Mouse (Mus musculus) adrenal gland, adult 8-10 months (tissue): ENCODE results near the gene Avil. TPM values are rescaled to one million over a fixed set of nuclear protein-coding genes. Genes with fewer than 3 reads are reported as not detected.

ENCODE experiments used
- DNase-seq: peaks from one replicate; pipeline ENCODE4 v3.0.0; 2022
- total RNA-seq, 4 experiments: library from RNA; stranded (reverse); gene quantifications; 2 replicates each; pipeline ENCODE4 v1.2.4; 2022

Gene Avil
- total RNA-seq, 4 experiments from 2014 or later: 1.6 to 2.4 (median 2.0) TPM

- no peak for DNase-seq
Observed at GRCm38 (mm10) chr10:126981746-126982145, 18.8 kb upstream of the Avil start.

- DNase-seq: no peak
Observed at GRCm38 (mm10) chr10:126983193-126983725, 17.2 kb upstream of the Avil start.

GRCm38 (mm10) chr10:126984189-126985004 lies 16.1 kb upstream of the Avil start:
- no peak for DNase-seq

- no peak for DNase-seq
Observed at GRCm38 (mm10) chr10:126985127-126985526, 15.4 kb upstream of the Avil start.

GRCm38 (mm10) chr10:126985579-126985978 lies 14.9 kb upstream of the Avil start:
- no peak for DNase-seq

- DNase-seq: peak; percentile 79
Observed at GRCm38 (mm10) chr10:126986541-126986961, 14.0 kb upstream of the Avil start.

GRCm38 (mm10) chr10:126987183-126988118 lies 13.1 kb upstream of the Avil start:
- DNase-seq: no peak

- no peak for DNase-seq
Observed at GRCm38 (mm10) chr10:126988513-126989165, 11.9 kb upstream of the Avil start.

GRCm38 (mm10) chr10:126990313-126991056 lies 10.0 kb upstream of the Avil start:
- peak; percentile 81 for DNase-seq

- DNase-seq: no peak
Observed at GRCm38 (mm10) chr10:126991676-126992075, 8.8 kb upstream of the Avil start.

- no peak for DNase-seq
Observed at GRCm38 (mm10) chr10:126993621-126994020, 6.9 kb upstream of the Avil start.

GRCm38 (mm10) chr10:126997340-126998113 lies 3.0 kb upstream of the Avil start:
- DNase-seq: no peak

- DNase-seq: no peak
Observed at GRCm38 (mm10) chr10:127001297-127001696, 788 bp downstream of the Avil start.

- no peak for DNase-seq
Observed at GRCm38 (mm10) chr10:127002056-127002455, 1.5 kb downstream of the Avil start.

- DNase-seq: no peak
Observed at GRCm38 (mm10) chr10:127002765-127003164, 2.3 kb downstream of the Avil start.

- peak; percentile 84 for DNase-seq
Observed at GRCm38 (mm10) chr10:127003334-127003733, 2.8 kb downstream of the Avil start.

- DNase-seq: no peak
Observed at GRCm38 (mm10) chr10:127003806-127004205, 3.3 kb downstream of the Avil start.

GRCm38 (mm10) chr10:127016488-127016887 lies 16.0 kb downstream of the Avil start:
- no peak for DNase-seq

- DNase-seq: no peak
Observed at GRCm38 (mm10) chr10:127017071-127017470, 16.6 kb downstream of the Avil start.

GRCm38 (mm10) chr10:127018422-127018821 lies 17.9 kb downstream of the Avil start:
- DNase-seq: no peak
